In the genomic region with DNA sequence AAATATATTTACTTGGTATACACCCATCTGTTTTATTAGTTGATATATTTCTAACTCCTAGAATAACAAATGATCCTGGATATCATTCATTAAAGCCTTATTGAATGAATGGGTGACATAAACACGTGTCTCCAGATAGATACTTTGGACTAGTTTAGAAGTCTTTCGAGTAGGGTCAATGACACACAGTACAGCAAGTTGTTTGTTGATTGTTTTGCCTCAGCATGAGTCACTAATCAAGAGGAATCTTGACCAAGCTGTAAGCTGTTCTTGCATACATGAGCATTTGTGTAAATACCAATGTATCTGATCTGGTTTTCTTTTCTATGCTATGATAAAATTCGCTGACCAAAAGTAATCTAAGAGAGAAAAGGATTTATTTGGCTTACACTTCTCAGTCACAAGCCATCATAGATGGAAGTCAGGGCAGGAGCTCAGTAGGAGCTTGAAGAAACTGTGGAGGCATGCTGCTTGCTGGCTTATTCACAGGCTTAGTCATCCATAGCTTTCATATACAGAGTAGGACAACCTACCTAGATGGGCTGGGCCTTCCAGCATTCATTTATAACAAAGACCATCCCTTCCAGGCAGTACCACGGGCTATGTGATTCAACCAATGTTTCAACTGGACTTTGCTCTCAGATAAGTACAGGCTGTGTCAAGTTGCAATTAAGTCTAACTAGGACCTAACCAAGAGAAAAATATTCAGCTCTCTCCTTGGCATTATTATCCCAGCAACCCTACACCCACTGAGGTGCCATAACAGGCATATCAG, we compare ENCODE assay signal across 17 mouse cellular contexts.
DNase-seq lines count a peak whose midpoint lies in the region; ATAC-seq and TF ChIP-seq lines count a peak whose summit lies in the region.
"Had no signal": no experiment of that assay in that cellular context is flagged by ENCODE, and none has a peak within 500 bp of the region (broad histone marks: within the 10 kb centered on the region; RNA-seq: fewer than 3 reads in every experiment).

No protein-coding gene starts in this region.

- H3K9me3 ChIP-seq in limb, embryonic 12.5 days, result no peaks in the 10 kb centered on the region
- no peaks in the 10 kb centered on the region for H3K9me3 ChIP-seq in limb, embryonic 10.5 days (replicated peaks)
- H3K9me3 ChIP-seq in intestine, postnatal 0 days (ENCODE audit: control insufficient read depth), result no peaks in the 10 kb centered on the region
- no peaks in the 10 kb centered on the region for H3K9me3 ChIP-seq in stomach, postnatal 0 days (ENCODE audit: control insufficient read depth, low read length)
- H3K9me3 ChIP-seq: embryonic facial prominence, embryonic 12.5 days; heart, embryonic 13.5 days; hindbrain, embryonic 12.5 days had no signal

- H3K4me3 ChIP-seq in limb, embryonic 12.5 days (replicated peaks), result no peak overlapping the region
- no peak overlapping the region for H3K4me3 ChIP-seq in limb, embryonic 10.5 days
- H3K4me3 ChIP-seq in intestine, postnatal 0 days (ENCODE audit: low read depth, low read length), result no peak overlapping the region
- H3K4me3 ChIP-seq in stomach, postnatal 0 days (ENCODE audit: low read depth, low read length), result no peak overlapping the region
- H3K4me3 ChIP-seq: embryonic facial prominence, embryonic 12.5 days; heart, embryonic 13.5 days; hindbrain, embryonic 12.5 days had no signal

- no peak for ATAC-seq in limb, embryonic 12.5 days (ENCODE audit: insufficient number of reproducible peaks, insufficient read depth, low FRiP score, low TSS enrichment, low read depth)
- ATAC-seq in intestine, postnatal 0 days, result peak; percentile 90
- peak; percentile 99 for ATAC-seq in stomach, postnatal 0 days (ENCODE audit: low FRiP score, low TSS enrichment)
- ATAC-seq: forebrain, embryonic 16.5 days had no signal

- DNase-seq in limb, embryonic 10.5 days (ENCODE audit: low spot score), result no peak
- DNase-seq in NIH3T3 (ENCODE audit: low read depth), result peak; percentile 22
- peak; percentile 33 for DNase-seq in stomach, postnatal 0 days (ENCODE audit: low spot score)
- DNase-seq in gastrocnemius, postnatal 10 days, result no peak
- no peak for DNase-seq in gastrocnemius, postnatal 25 days
- DNase-seq: adrenal gland, postnatal 10 days; cerebellum, adult 11-12 months; cerebellum, adult 9-10 months; cerebellum, postnatal 25 days; gastrocnemius, postnatal 14 days; heart, postnatal 4 days had no signal

- no peaks in the 10 kb centered on the region for H3K36me3 ChIP-seq in limb, embryonic 12.5 days
- H3K36me3 ChIP-seq in limb, embryonic 10.5 days, result no peaks in the 10 kb centered on the region
- H3K36me3 ChIP-seq in intestine, postnatal 0 days (ENCODE audit: control insufficient read depth, insufficient read depth), result no peaks in the 10 kb centered on the region
- H3K36me3 ChIP-seq in stomach, postnatal 0 days (ENCODE audit: control insufficient read depth, insufficient read depth, low read length), result no peaks in the 10 kb centered on the region
- H3K36me3 ChIP-seq: embryonic facial prominence, embryonic 12.5 days; heart, embryonic 13.5 days; hindbrain, embryonic 12.5 days had no signal

- H3K9ac ChIP-seq in limb, embryonic 12.5 days (replicated peaks), result no peak overlapping the region
- no peak overlapping the region for H3K9ac ChIP-seq in intestine, postnatal 0 days (ENCODE audit: low read depth, low read length)
- H3K9ac ChIP-seq in stomach, postnatal 0 days (ENCODE audit: low read length), result no peak overlapping the region
- H3K9ac ChIP-seq: embryonic facial prominence, embryonic 12.5 days; heart, embryonic 13.5 days; hindbrain, embryonic 12.5 days had no signal

- 88% methylated on average over 4 of the region's 4 CpGs for WGBS in limb, embryonic 12.5 days
- WGBS in limb, embryonic 10.5 days, result 82% methylated on average over 4 of the region's 4 CpGs
- 53% methylated on average over 4 of the region's 4 CpGs for WGBS in intestine, postnatal 0 days
- WGBS in stomach, postnatal 0 days, result 59% methylated on average over 4 of the region's 4 CpGs

- TF ChIP-seq EP300 in stomach, postnatal 0 days (optimal IDR thresholded peaks at IDR 0.05), result no peak

- H3K27ac ChIP-seq in limb, embryonic 12.5 days, result no peak overlapping the region
- H3K27ac ChIP-seq in limb, embryonic 10.5 days, result no peak overlapping the region
- no peak overlapping the region for H3K27ac ChIP-seq in intestine, postnatal 0 days (ENCODE audit: low read depth, low read length)
- no peak overlapping the region for H3K27ac ChIP-seq in stomach, postnatal 0 days (replicated peaks)
- H3K27ac ChIP-seq: embryonic facial prominence, embryonic 12.5 days; heart, embryonic 13.5 days; hindbrain, embryonic 12.5 days had no signal

- 0 out of 2 replicates have a peak overlapping the region, but pooled peaks have one; percentile 15 for H3K4me2 ChIP-seq in limb, embryonic 12.5 days
- H3K4me2 ChIP-seq in intestine, postnatal 0 days (replicated peaks; ENCODE audit: low read depth), result no peak overlapping the region
- H3K4me2 ChIP-seq in stomach, postnatal 0 days (replicated peaks; ENCODE audit: low read depth), result no peak overlapping the region
- H3K4me2 ChIP-seq: embryonic facial prominence, embryonic 12.5 days; heart, embryonic 13.5 days; hindbrain, embryonic 12.5 days had no signal

- no peaks in the 10 kb centered on the region for H3K27me3 ChIP-seq in limb, embryonic 12.5 days
- no peaks in the 10 kb centered on the region for H3K27me3 ChIP-seq in limb, embryonic 10.5 days (ENCODE audit: low read depth, poor library complexity, severe bottlenecking)
- H3K27me3 ChIP-seq in intestine, postnatal 0 days (replicated peaks; ENCODE audit: control insufficient read depth, insufficient read depth, low read length), result no peaks in the 10 kb centered on the region
- H3K27me3 ChIP-seq in stomach, postnatal 0 days (ENCODE audit: control insufficient read depth, insufficient read depth, low read length), result no peaks in the 10 kb centered on the region
- H3K27me3 ChIP-seq: embryonic facial prominence, embryonic 12.5 days; heart, embryonic 13.5 days; hindbrain, embryonic 12.5 days had no signal

- TF ChIP-seq CTCF in intestine, postnatal 0 days (IDR thresholded peaks at IDR 0.05; ENCODE audit: low read depth), result no peak
- no peak for TF ChIP-seq CTCF in stomach, postnatal 0 days (IDR thresholded peaks at IDR 0.05; ENCODE audit: low read depth)

- peaks cover 10% of the 10 kb centered on the region for H3K4me1 ChIP-seq in limb, embryonic 12.5 days (replicated peaks)
- H3K4me1 ChIP-seq in limb, embryonic 10.5 days, result no peaks in the 10 kb centered on the region
- no peaks in the 10 kb centered on the region for H3K4me1 ChIP-seq in intestine, postnatal 0 days (replicated peaks; ENCODE audit: control insufficient read depth, insufficient read depth, low read length)
- no peaks in the 10 kb centered on the region for H3K4me1 ChIP-seq in stomach, postnatal 0 days (replicated peaks; ENCODE audit: control insufficient read depth, insufficient read depth)
- H3K4me1 ChIP-seq: heart, embryonic 13.5 days; hindbrain, embryonic 12.5 days had no signal

Comparison
In these comparisons a context has a peak if more than half of its experiments do, and no peak if none do; other contexts are left out.
1. DNase-seq: peak in NIH3T3 (single experiment) and stomach, postnatal 0 days (single experiment); none in limb, embryonic 10.5 days (single experiment), gastrocnemius, postnatal 10 days (single experiment) and gastrocnemius, postnatal 25 days (single experiment).